Mouse (Mus musculus): ENCODE results near the gene Calr. TPM values are rescaled to one million over a fixed set of nuclear protein-coding genes. Genes with fewer than 3 reads are reported as not detected.
A peak's percentile ranks its signal among the peaks of the same experiment; 100 is the strongest.

Calr gene
- polyA plus RNA-seq, 1 experiment from 2014 or later, result 514 TPM

DNA sequence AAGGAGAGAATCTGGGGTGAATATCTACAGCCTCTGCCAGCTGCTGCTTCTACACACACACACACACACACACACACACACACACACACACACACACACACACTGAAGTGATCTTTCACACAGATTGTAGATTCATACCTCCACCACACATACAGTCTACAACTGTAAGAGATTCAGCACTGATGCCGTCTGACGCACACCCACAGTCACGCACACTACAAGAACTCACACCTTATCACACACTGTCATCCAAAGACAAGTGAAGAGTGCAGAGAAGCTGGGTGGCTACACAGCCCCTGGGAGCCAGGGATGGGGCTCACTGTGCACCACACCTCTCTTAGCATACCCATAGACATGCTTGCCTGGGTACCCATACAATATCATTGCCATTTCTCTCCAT is 32.9 kb downstream of the Calr start:
- H3K9me3 ChIP-seq (replicated peaks; ENCODE audit: control insufficient read depth, low read length), result no peaks in the 10 kb centered on the region
- peak overlapping the region; percentile 17; the same call in 1 of the 2 replicates for H3K9ac ChIP-seq (ENCODE audit: low read length)
- H3K27ac ChIP-seq (ENCODE audit: low read depth, low read length), result peak overlapping the region; percentile 95
- 70% methylated on average over 3 of the region's 3 CpGs for WGBS
- H3K4me2 ChIP-seq (ENCODE audit: low read length), result 0 out of 2 replicates have a peak overlapping the region, but pooled peaks have one; percentile 16
- H3K27me3 ChIP-seq (replicated peaks; ENCODE audit: control insufficient read depth, insufficient read depth, low read length), result no peaks in the 10 kb centered on the region
- peaks cover 35% of the 10 kb centered on the region for H3K4me1 ChIP-seq (ENCODE audit: control insufficient read depth, insufficient read depth, low read length)
- H3K4me3 ChIP-seq (ENCODE audit: low read depth, low read length), result no peak overlapping the region
- DNase-seq (ENCODE audit: low spot score) (no peak), ATAC-seq (no peak)
- no peaks in the 10 kb centered on the region for H3K36me3 ChIP-seq (ENCODE audit: control insufficient read depth, insufficient read depth, low read length)

DNA sequence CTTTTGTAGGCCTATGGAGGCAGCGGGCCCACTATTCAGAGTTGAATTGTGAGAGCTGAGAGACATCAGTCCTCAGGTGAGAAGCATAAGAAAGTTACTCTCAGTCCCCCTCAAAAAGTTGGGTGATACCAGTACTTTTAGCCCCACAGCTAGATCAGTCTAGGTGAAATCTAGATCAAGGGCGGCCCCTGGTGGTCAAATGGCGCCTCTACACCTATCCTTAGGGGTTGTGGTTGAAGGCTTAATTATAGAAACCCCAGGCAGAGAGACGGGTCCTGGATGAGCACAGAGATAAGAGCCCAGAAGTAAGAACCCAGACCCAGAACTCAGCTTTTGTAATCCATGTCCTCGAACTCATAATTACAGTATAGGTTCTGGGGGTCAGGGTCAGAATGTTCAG is 33.7 kb downstream of the Calr start:
- no peaks in the 10 kb centered on the region for H3K36me3 ChIP-seq (ENCODE audit: control insufficient read depth, insufficient read depth, low read length)
- H3K4me2 ChIP-seq (ENCODE audit: low read length), result no peak overlapping the region
- no peaks in the 10 kb centered on the region for H3K27me3 ChIP-seq (replicated peaks; ENCODE audit: control insufficient read depth, insufficient read depth, low read length)
- peaks cover 35% of the 10 kb centered on the region for H3K4me1 ChIP-seq (ENCODE audit: control insufficient read depth, insufficient read depth, low read length)
- H3K9me3 ChIP-seq (replicated peaks; ENCODE audit: control insufficient read depth, low read length), result no peaks in the 10 kb centered on the region
- DNase-seq (ENCODE audit: low spot score), result peak; percentile 94
- H3K27ac ChIP-seq (ENCODE audit: low read depth, low read length), result peak overlapping the region; percentile 95
- ATAC-seq, result peak; percentile 8; the same call in 1 of the 2 replicates
- 3% methylated on average over 5 of the region's 5 CpGs for WGBS
- no peak overlapping the region for H3K4me3 ChIP-seq (ENCODE audit: low read depth, low read length)
- no peak overlapping the region for H3K9ac ChIP-seq (ENCODE audit: low read length)

DNA sequence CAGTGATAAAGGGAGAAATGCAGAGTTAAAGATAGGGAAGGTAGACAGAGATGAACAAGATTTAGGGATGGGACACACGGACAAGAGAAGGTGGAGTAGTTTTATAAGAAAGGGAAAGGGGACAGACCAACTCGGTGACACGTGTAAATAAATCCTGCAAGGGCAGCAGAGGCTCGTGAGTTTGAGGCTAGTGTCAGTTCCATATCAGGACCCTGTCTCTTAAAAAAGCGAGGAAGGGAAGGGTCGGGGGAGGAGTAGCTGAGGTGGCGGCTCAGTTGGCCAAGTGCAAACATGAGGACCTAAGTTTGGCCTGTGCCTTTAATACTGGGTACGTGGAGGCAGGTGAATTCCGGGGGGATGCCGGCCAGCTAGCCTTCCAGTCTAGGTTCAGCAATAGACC is 35.4 kb downstream of the Calr start:
- no peaks in the 10 kb centered on the region for H3K36me3 ChIP-seq (ENCODE audit: control insufficient read depth, insufficient read depth, low read length)
- no peak for ATAC-seq
- WGBS, result 11% methylated on average over 10 of the region's 10 CpGs
- H3K4me2 ChIP-seq (ENCODE audit: low read length), result peak overlapping the region; percentile 60
- H3K9me3 ChIP-seq (replicated peaks; ENCODE audit: control insufficient read depth, low read length), result no peaks in the 10 kb centered on the region
- DNase-seq (ENCODE audit: low spot score), result no peak
- no peaks in the 10 kb centered on the region for H3K27me3 ChIP-seq (replicated peaks; ENCODE audit: control insufficient read depth, insufficient read depth, low read length)
- H3K27ac ChIP-seq (ENCODE audit: low read depth, low read length), result peak overlapping the region; percentile 78
- peak overlapping the region; percentile 60 for H3K9ac ChIP-seq (ENCODE audit: low read length)
- H3K4me1 ChIP-seq (ENCODE audit: control insufficient read depth, insufficient read depth, low read length), result peaks cover 35% of the 10 kb centered on the region
- H3K4me3 ChIP-seq (ENCODE audit: low read depth, low read length), result peak overlapping the region; percentile 21

DNA sequence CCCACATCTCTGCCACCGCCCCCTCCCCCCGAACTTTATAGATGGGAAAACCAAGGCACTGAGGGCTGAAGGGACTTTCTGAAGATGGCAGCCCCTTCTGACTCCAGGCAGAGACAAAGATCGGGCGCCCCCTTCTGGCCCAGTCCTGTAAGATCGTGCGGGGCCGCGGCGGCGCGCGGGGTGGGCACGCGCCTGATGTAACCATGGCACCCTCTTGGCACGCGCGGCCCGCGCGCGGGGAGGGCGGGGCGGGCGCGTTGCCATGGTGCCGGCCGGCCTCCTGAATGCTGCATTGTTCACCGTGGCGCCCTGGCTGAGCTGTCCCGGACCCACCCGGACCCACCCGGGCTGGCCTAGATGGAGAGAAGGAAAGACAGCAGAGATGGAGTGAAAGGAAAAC is 35.8 kb downstream of the Calr start:
- Histone ChIP-seq H3K27me3 (replicated peaks; ENCODE audit: control insufficient read depth, insufficient read depth, low read length) (no peaks in the 10 kb centered on the region), H3K27ac (ENCODE audit: low read depth, low read length) (peak overlapping the region; percentile 78), H3K36me3 (ENCODE audit: control insufficient read depth, insufficient read depth, low read length) (no peaks in the 10 kb centered on the region), H3K9me3 (replicated peaks; ENCODE audit: control insufficient read depth, low read length) (no peaks in the 10 kb centered on the region), H3K4me2 (ENCODE audit: low read length) (peak overlapping the region; percentile 60), H3K9ac (ENCODE audit: low read length) (peak overlapping the region; percentile 60), H3K4me3 (ENCODE audit: low read depth, low read length) (peak overlapping the region; percentile 21), H3K4me1 (ENCODE audit: control insufficient read depth, insufficient read depth, low read length) (peaks cover 35% of the 10 kb centered on the region)
- peak; percentile 94 for DNase-seq (ENCODE audit: low spot score)
- under 1% methylated on average over 30 of the region's 32 CpGs for WGBS
- peak; percentile 78 for ATAC-seq

DNA sequence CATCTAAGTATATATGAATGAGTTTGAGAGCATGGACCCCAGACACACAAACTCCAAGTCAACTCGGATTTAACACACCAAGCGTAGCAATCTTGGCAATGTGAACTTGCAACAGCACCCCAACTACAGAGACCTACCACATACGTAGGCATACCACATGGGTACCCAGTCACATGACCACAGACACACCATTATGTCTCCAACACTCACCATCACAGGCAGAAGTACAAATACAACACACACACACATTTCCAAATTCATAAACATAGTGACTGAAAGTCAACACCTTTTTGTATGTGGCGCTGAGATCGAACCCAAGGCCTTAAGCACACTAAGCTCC is 36.8 kb downstream of the Calr start:
- Histone ChIP-seq H3K27ac (ENCODE audit: low read depth, low read length) (peak overlapping the region; percentile 82; the same call in 1 of the 2 replicates), H3K4me2 (ENCODE audit: low read length) (no peak overlapping the region), H3K27me3 (replicated peaks; ENCODE audit: control insufficient read depth, insufficient read depth, low read length) (no peaks in the 10 kb centered on the region), H3K9me3 (replicated peaks; ENCODE audit: control insufficient read depth, low read length) (no peaks in the 10 kb centered on the region), H3K36me3 (ENCODE audit: control insufficient read depth, insufficient read depth, low read length) (no peaks in the 10 kb centered on the region), H3K9ac (ENCODE audit: low read length) (no peak overlapping the region), H3K4me1 (ENCODE audit: control insufficient read depth, insufficient read depth, low read length) (peaks cover 31% of the 10 kb centered on the region), H3K4me3 (ENCODE audit: low read depth, low read length) (no peak overlapping the region)
- no peak for ATAC-seq
- WGBS, result 71% methylated on average over 5 of the region's 5 CpGs
- peak; percentile 59 for DNase-seq (ENCODE audit: low spot score)

DNA sequence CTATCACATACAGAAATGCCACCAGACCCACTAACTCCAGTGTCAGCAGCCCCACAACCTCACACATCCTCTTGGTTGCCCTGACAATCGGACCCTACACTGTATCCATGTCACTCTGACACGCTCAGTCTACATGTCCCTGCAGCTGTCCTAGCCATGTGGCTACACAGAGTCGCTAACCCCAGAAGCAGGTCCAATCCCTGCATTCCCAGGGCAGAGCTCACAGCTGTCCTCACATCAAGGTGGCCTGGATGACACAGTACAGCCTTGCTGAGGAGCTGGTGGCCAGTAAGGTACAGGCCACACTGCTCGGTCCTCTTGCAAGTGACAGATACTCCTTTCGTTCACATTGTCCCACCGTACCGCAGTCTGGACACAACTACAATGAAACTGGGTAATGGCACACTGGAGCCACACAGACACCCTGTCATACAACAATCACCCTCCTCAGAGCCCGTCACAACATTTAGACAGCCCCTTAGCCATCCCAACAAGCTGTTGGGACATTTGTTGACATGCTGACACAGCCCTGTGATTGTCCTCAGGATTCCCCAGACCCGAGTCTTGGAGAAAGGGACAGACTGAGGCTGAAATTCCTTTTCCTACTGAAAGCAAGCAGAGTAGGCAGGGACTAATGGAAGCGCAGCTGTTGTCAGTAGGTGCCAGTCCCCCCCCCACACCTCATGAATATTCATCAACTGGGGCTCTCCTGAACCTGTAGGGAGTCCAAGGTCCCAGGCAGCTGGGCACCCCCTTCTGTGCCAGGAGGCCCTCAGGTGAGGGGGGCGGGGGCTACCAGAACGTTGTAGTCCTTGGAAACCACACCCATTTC is 37.4 kb downstream of the Calr start:
- whole genome bisulfite sequencing, result 41% methylated on average over 12 of the region's 12 CpGs
- peak overlapping the region; percentile 82 for H3K27ac ChIP-seq (ENCODE audit: low read depth, low read length)

DNA sequence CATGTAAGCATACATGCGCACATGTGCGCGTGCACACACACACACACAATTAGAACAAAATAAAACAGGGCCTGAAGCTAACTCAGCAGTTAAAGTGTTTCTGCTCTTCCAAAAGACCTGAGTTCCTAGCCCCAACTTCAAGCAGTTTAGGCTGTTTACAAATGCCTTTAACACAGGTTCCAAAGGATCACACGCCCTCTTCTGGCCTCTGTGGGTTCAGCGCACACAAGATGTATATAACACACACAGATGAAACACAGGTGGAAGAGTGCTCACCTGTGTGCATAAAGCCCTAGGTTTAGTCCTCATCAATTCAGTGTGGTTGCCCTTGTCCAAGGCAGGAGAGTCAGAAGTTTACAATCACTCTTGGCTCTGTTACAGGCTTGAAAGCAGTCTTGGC is 40.7 kb downstream of the Calr start:
- no peak overlapping the region for H3K27ac ChIP-seq (ENCODE audit: low read depth, low read length)
- H3K4me2 ChIP-seq (ENCODE audit: low read length), result no peak overlapping the region
- no peaks in the 10 kb centered on the region for H3K36me3 ChIP-seq (ENCODE audit: control insufficient read depth, insufficient read depth, low read length)
- H3K9ac ChIP-seq (ENCODE audit: low read length), result no peak overlapping the region
- ATAC-seq (no peak), DNase-seq (ENCODE audit: low spot score) (no peak)
- peaks cover 15% of the 10 kb centered on the region for H3K4me1 ChIP-seq (ENCODE audit: control insufficient read depth, insufficient read depth, low read length)
- H3K27me3 ChIP-seq (replicated peaks; ENCODE audit: control insufficient read depth, insufficient read depth, low read length), result peaks cover under 1% of the 10 kb centered on the region; the same call in 1 of the 2 replicates
- H3K4me3 ChIP-seq (ENCODE audit: low read depth, low read length), result no peak overlapping the region
- 96% methylated on average over 5 of the region's 5 CpGs for WGBS
- no peaks in the 10 kb centered on the region for H3K9me3 ChIP-seq (replicated peaks; ENCODE audit: control insufficient read depth, low read length)

More for the DNA sequence above, 37.4 kb downstream of the Calr start:
- no peaks in the 10 kb centered on the region for H3K36me3 ChIP-seq (ENCODE audit: control insufficient read depth, insufficient read depth, low read length)
- peaks cover 25% of the 10 kb centered on the region for H3K4me1 ChIP-seq (ENCODE audit: control insufficient read depth, insufficient read depth, low read length)
- DNase-seq (ENCODE audit: low spot score), result peak; percentile 70
- H3K4me2 ChIP-seq (ENCODE audit: low read length), result no peak overlapping the region
- no peak overlapping the region for H3K4me3 ChIP-seq (ENCODE audit: low read depth, low read length)
- H3K9ac ChIP-seq (ENCODE audit: low read length), result peak overlapping the region; percentile 13; the same call in 1 of the 2 replicates
- ATAC-seq, result peak; percentile 38
- no peaks in the 10 kb centered on the region for H3K9me3 ChIP-seq (replicated peaks; ENCODE audit: control insufficient read depth, low read length)
- H3K27me3 ChIP-seq (replicated peaks; ENCODE audit: control insufficient read depth, insufficient read depth, low read length), result no peaks in the 10 kb centered on the region

DNA sequence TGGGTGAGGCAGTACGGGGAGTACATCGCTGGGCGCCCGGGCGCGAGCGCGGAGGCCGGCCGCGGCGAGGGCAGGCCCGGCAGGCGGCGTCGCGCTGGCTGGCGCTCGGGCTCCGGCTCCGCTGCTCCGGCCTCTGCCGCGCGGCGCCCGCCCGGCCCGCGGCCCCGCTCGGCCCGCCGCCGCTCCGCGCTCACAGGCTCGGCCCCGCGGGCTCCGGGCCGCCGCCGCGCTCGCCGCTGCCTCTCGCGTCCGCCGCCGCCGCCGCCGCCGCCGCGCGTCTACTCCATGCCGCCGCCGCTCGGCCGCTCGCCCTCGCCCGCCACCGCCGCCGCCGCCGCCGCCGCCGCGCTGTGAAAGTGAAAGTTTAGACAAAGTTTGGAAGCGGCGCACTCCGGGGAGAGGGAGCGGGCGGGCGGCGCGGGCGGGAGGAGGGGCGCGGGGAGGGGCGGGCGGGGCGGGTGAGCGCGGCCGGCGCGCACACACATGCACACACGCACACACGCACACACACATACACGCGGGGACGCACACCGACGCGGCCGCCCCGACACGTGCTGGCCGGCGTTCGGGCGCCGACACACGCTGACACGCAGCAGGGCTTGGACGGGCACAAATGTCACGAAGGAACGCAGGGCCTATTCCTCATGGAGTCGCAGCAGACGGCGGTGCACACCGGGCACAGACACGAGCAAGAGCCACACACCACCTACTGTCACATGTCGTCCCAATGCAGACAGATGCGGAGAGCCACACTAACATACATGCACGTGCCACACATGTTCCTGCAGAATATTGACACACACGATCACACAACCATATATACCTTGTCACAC is 46.5 kb downstream of the Calr start, which contains the start of gene Nfix:
TSS of gene Nfix (minus strand) at position 346 of the 833 bp plus-strand sequence.
- DNase-seq (ENCODE audit: low spot score) (no peak), ATAC-seq (peak; percentile 40)
- Histone ChIP-seq H3K4me3 (ENCODE audit: low read depth, low read length) (peak within 1 kb of the TSS; percentile 60), H3K4me2 (ENCODE audit: low read length) (peak within 1 kb of the TSS; percentile 77), H3K36me3 (ENCODE audit: control insufficient read depth, insufficient read depth, low read length) (peaks cover 11% of the 10 kb centered on the region; the same call in 1 of the 2 replicates), H3K27ac (ENCODE audit: low read depth, low read length) (peak within 1 kb of the TSS; percentile 97), H3K27me3 (replicated peaks; ENCODE audit: control insufficient read depth, insufficient read depth, low read length) (peaks cover 23% of the 10 kb centered on the region), H3K4me1 (ENCODE audit: control insufficient read depth, insufficient read depth, low read length) (peaks cover 27% of the 10 kb centered on the region), H3K9ac (ENCODE audit: low read length) (peak within 1 kb of the TSS; percentile 96), H3K9me3 (replicated peaks; ENCODE audit: control insufficient read depth, low read length) (no peaks in the 10 kb centered on the region)
- 2% methylated on average over 40 of the region's 125 CpGs for WGBS
